Mouse (Mus musculus): Measurements from ENCODE around the gene Itgb2l. TPM values are rescaled to one million over a fixed set of nuclear protein-coding genes. Genes with fewer than 3 reads are reported as not detected.
A peak's percentile ranks its signal among the peaks of the same experiment; 100 is the strongest.

Gene Itgb2l
- polyA plus RNA-seq, 1 experiment from 2014 or later: not detected

- Histone ChIP-seq H3K9me3 (ENCODE audit: control insufficient read depth, low read length) (no peaks in the 10 kb centered on the region), H3K4me3 (ENCODE audit: control insufficient read depth in 1 of 2, insufficient read depth in 1 of 2, low read depth in 1 of 2, low read length in 2 of 2) (no peak overlapping the region)
- ATAC-seq (ENCODE audit: insufficient number of reproducible peaks, insufficient read depth, low FRiP score, low read depth): no peak
Measured at GRCm38 (mm10) chr16:96426671-96427070, 16.7 kb downstream of the Itgb2l start.

GRCm38 (mm10) chr16:96425044-96425443, 18.4 kb downstream of the Itgb2l start:
- Histone ChIP-seq H3K4me1 (ENCODE audit: control insufficient read depth in 2 of 2, insufficient read depth in 2 of 2, low read length in 2 of 2) (no peaks in the 10 kb centered on the region), H3K27me3 (ENCODE audit: control insufficient read depth, insufficient read depth, low read length) (no peaks in the 10 kb centered on the region), H3K27ac (replicated peaks in 1 of 2; ENCODE audit: control insufficient read depth in 1 of 2, insufficient read depth in 1 of 2, low read depth in 2 of 2, low read length in 2 of 2) (no peak overlapping the region), H3K4me3 (ENCODE audit: control insufficient read depth in 1 of 2, insufficient read depth in 1 of 2, low read depth in 1 of 2, low read length in 2 of 2) (no peak overlapping the region), H3K36me3 (ENCODE audit: control insufficient read depth, insufficient read depth, low read length) (no peaks in the 10 kb centered on the region), H3K4me2 (ENCODE audit: low read length) (no peak overlapping the region), H3K9me3 (ENCODE audit: control insufficient read depth, low read length) (no peaks in the 10 kb centered on the region), H3K9ac (ENCODE audit: low read length) (no peak overlapping the region)
- 75% methylated on average over 2 of the region's 2 CpGs for WGBS
- ATAC-seq (ENCODE audit: insufficient number of reproducible peaks, insufficient read depth, low FRiP score, low read depth): no peak

More at GRCm38 (mm10) chr16:96426671-96427070, 16.7 kb downstream of the Itgb2l start:
- Histone ChIP-seq H3K4me2 (ENCODE audit: low read length) (no peak overlapping the region), H3K9ac (ENCODE audit: low read length) (no peak overlapping the region), H3K27ac (replicated peaks in 1 of 2; ENCODE audit: control insufficient read depth in 1 of 2, insufficient read depth in 1 of 2, low read depth in 2 of 2, low read length in 2 of 2) (no peak overlapping the region), H3K4me1 (ENCODE audit: control insufficient read depth in 2 of 2, insufficient read depth in 2 of 2, low read length in 2 of 2) (no peaks in the 10 kb centered on the region), H3K27me3 (ENCODE audit: control insufficient read depth, insufficient read depth, low read length) (no peaks in the 10 kb centered on the region), H3K36me3 (ENCODE audit: control insufficient read depth, insufficient read depth, low read length) (no peaks in the 10 kb centered on the region)
- WGBS: 82% methylated on average over 7 of the region's 7 CpGs

- H3K4me2 ChIP-seq (ENCODE audit: low read length): no peak overlapping the region
- H3K36me3 ChIP-seq (ENCODE audit: control insufficient read depth, insufficient read depth, low read length): no peaks in the 10 kb centered on the region
- H3K9ac ChIP-seq (ENCODE audit: low read length): no peak overlapping the region
- H3K27ac ChIP-seq (replicated peaks in 1 of 2; ENCODE audit: control insufficient read depth in 1 of 2, insufficient read depth in 1 of 2, low read depth in 2 of 2, low read length in 2 of 2): peak overlapping the region; percentile 62 to 72
- H3K4me1 ChIP-seq (ENCODE audit: control insufficient read depth in 2 of 2, insufficient read depth in 2 of 2, low read length in 2 of 2): peaks cover 20 to 26% of the 10 kb centered on the region in 2 experiments
- H3K4me3 ChIP-seq (ENCODE audit: control insufficient read depth in 1 of 2, insufficient read depth in 1 of 2, low read depth in 1 of 2, low read length in 2 of 2): no peak overlapping the region
- H3K9me3 ChIP-seq (ENCODE audit: control insufficient read depth, low read length): no peaks in the 10 kb centered on the region
- no peaks in the 10 kb centered on the region for H3K27me3 ChIP-seq (ENCODE audit: control insufficient read depth, insufficient read depth, low read length)
- WGBS: 11% methylated on average over 4 of the region's 4 CpGs
- peak; percentile 76; the same call in 1 of the 2 replicates for ATAC-seq (ENCODE audit: insufficient number of reproducible peaks, insufficient read depth, low FRiP score, low read depth)
Measured at GRCm38 (mm10) chr16:96408064-96408465, 35.4 kb downstream of the Itgb2l start.

GRCm38 (mm10) chr16:96406312-96406711, 37.1 kb downstream of the Itgb2l start:
- WGBS: 18% methylated on average over 4 of the region's 4 CpGs
- Histone ChIP-seq H3K27ac (replicated peaks in 1 of 2; ENCODE audit: control insufficient read depth in 1 of 2, insufficient read depth in 1 of 2, low read depth in 2 of 2, low read length in 2 of 2) (peak overlapping the region; percentile 90), H3K4me1 (ENCODE audit: control insufficient read depth in 2 of 2, insufficient read depth in 2 of 2, low read length in 2 of 2) (peaks cover 26 to 39% of the 10 kb centered on the region in 2 experiments), H3K4me2 (ENCODE audit: low read length) (0 out of 2 replicates have a peak overlapping the region, but pooled peaks have one; percentile 6), H3K9ac (ENCODE audit: low read length) (no peak overlapping the region), H3K36me3 (ENCODE audit: control insufficient read depth, insufficient read depth, low read length) (no peaks in the 10 kb centered on the region), H3K27me3 (ENCODE audit: control insufficient read depth, insufficient read depth, low read length) (no peaks in the 10 kb centered on the region), H3K9me3 (ENCODE audit: control insufficient read depth, low read length) (no peaks in the 10 kb centered on the region), H3K4me3 (ENCODE audit: control insufficient read depth in 1 of 2, insufficient read depth in 1 of 2, low read depth in 1 of 2, low read length in 2 of 2) (no peak overlapping the region)
- ATAC-seq (ENCODE audit: insufficient number of reproducible peaks, insufficient read depth, low FRiP score, low read depth): peak; percentile 60; the same call in 1 of the 2 replicates

GRCm38 (mm10) chr16:96402294-96402693, 41.1 kb downstream of the Itgb2l start:
- Histone ChIP-seq H3K9ac (ENCODE audit: low read length) (no peak overlapping the region), H3K9me3 (ENCODE audit: control insufficient read depth, low read length) (no peaks in the 10 kb centered on the region), H3K4me3 (ENCODE audit: control insufficient read depth in 1 of 2, insufficient read depth in 1 of 2, low read depth in 1 of 2, low read length in 2 of 2) (no peak overlapping the region), H3K27ac (replicated peaks in 1 of 2; ENCODE audit: control insufficient read depth in 1 of 2, insufficient read depth in 1 of 2, low read depth in 2 of 2, low read length in 2 of 2) (peak overlapping the region; percentile 17 to 39; a peak in 2 of 4 replicates), H3K27me3 (ENCODE audit: control insufficient read depth, insufficient read depth, low read length) (no peaks in the 10 kb centered on the region), H3K4me2 (ENCODE audit: low read length) (0 out of 2 replicates have a peak overlapping the region, but pooled peaks have one; percentile 21), H3K36me3 (ENCODE audit: control insufficient read depth, insufficient read depth, low read length) (no peaks in the 10 kb centered on the region), H3K4me1 (ENCODE audit: control insufficient read depth in 2 of 2, insufficient read depth in 2 of 2, low read length in 2 of 2) (peaks cover 24 to 43% of the 10 kb centered on the region in 2 experiments)
- ATAC-seq (ENCODE audit: insufficient number of reproducible peaks, insufficient read depth, low FRiP score, low read depth): no peak
- WGBS: 50% methylated on average over 6 of the region's 6 CpGs

- WGBS: 55% methylated on average over 4 of the region's 4 CpGs
- ATAC-seq (ENCODE audit: insufficient number of reproducible peaks, insufficient read depth, low FRiP score, low read depth): no peak
Measured at GRCm38 (mm10) chr16:96400046-96400445, 43.4 kb downstream of the Itgb2l start.

GRCm38 (mm10) chr16:96398806-96399205, 44.6 kb downstream of the Itgb2l start:
- 57% methylated on average over 3 of the region's 3 CpGs for WGBS
- no peak overlapping the region for H3K4me2 ChIP-seq (ENCODE audit: low read length)
- ATAC-seq (ENCODE audit: insufficient number of reproducible peaks, insufficient read depth, low FRiP score, low read depth): no peak

More at GRCm38 (mm10) chr16:96400046-96400445, 43.4 kb downstream of the Itgb2l start:
- Histone ChIP-seq H3K27ac (replicated peaks in 1 of 2; ENCODE audit: control insufficient read depth in 1 of 2, insufficient read depth in 1 of 2, low read depth in 2 of 2, low read length in 2 of 2) (no peak overlapping the region), H3K27me3 (ENCODE audit: control insufficient read depth, insufficient read depth, low read length) (no peaks in the 10 kb centered on the region), H3K36me3 (ENCODE audit: control insufficient read depth, insufficient read depth, low read length) (no peaks in the 10 kb centered on the region), H3K4me1 (ENCODE audit: control insufficient read depth in 2 of 2, insufficient read depth in 2 of 2, low read length in 2 of 2) (peaks cover 12 to 27% of the 10 kb centered on the region in 2 experiments), H3K4me3 (ENCODE audit: control insufficient read depth in 1 of 2, insufficient read depth in 1 of 2, low read depth in 1 of 2, low read length in 2 of 2) (no peak overlapping the region), H3K9me3 (ENCODE audit: control insufficient read depth, low read length) (no peaks in the 10 kb centered on the region), H3K4me2 (ENCODE audit: low read length) (no peak overlapping the region), H3K9ac (ENCODE audit: low read length) (no peak overlapping the region)

More at GRCm38 (mm10) chr16:96398806-96399205, 44.6 kb downstream of the Itgb2l start:
- Histone ChIP-seq H3K4me1 (ENCODE audit: control insufficient read depth in 2 of 2, insufficient read depth in 2 of 2, low read length in 2 of 2) (peaks cover 12 to 27% of the 10 kb centered on the region in 2 experiments), H3K9me3 (ENCODE audit: control insufficient read depth, low read length) (no peaks in the 10 kb centered on the region), H3K4me3 (ENCODE audit: control insufficient read depth in 1 of 2, insufficient read depth in 1 of 2, low read depth in 1 of 2, low read length in 2 of 2) (no peak overlapping the region), H3K36me3 (ENCODE audit: control insufficient read depth, insufficient read depth, low read length) (no peaks in the 10 kb centered on the region), H3K9ac (ENCODE audit: low read length) (no peak overlapping the region), H3K27ac (replicated peaks in 1 of 2; ENCODE audit: control insufficient read depth in 1 of 2, insufficient read depth in 1 of 2, low read depth in 2 of 2, low read length in 2 of 2) (no peak overlapping the region), H3K27me3 (ENCODE audit: control insufficient read depth, insufficient read depth, low read length) (no peaks in the 10 kb centered on the region)

Data from heart, embryonic 14.5 days (tissue).